ENCODE assay signal across 17 mouse cellular contexts in the genomic region with DNA sequence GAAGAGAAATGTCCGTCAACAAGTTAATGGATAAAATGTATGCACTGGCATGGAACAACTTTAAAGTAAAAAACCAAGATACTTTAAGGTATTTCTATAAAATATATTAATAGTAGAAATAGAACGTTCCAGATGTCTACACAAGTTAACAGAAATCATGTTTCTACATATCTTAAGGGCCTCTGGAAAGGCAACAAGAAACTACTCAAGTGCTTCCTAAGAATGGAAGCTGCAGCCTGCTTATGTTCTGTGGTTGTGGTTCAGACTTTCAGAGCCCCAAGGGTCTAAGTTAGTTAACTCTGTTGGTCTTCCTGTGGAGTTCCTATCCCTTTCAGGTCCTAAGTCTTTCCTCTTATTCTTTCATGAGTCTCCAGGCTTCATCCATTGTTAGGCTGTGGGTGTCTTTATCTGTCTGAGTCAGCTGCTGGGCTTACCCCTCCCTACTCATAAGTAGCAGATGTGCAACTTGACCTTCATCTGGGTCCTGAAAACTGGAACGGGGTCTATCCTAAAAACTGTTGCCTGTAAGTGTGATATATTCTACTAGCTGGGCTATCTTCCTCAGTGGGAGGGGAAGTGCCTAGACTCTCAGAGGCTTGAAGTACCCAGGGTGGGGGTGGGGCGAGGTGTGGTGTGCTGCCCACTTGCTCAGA.
A peak's percentile ranks its signal among the peaks of the same experiment; 100 is the strongest.
DNase-seq lines count a peak whose midpoint lies in the region; ATAC-seq and TF ChIP-seq lines count a peak whose summit lies in the region.
"Had no signal": no experiment of that assay in that cellular context is flagged by ENCODE, and none has a peak within 500 bp of the region (broad histone marks: within the 10 kb centered on the region; RNA-seq: fewer than 3 reads in every experiment).

No protein-coding gene starts in this region.

- peak overlapping the region; percentile 88 for H3K4me3 ChIP-seq in megakaryocyte, embryonic 14.5 days (replicated peaks)
- H3K4me3 ChIP-seq in layer of hippocampus, adult 2 months, result no peak overlapping the region
- H3K4me3 ChIP-seq: hindbrain, embryonic 13.5 days; left cerebral cortex, adult 2 months; limb, embryonic 13.5 days; neural tube, embryonic 12.5 days had no signal

- H3K27me3 ChIP-seq in megakaryocyte, embryonic 14.5 days (replicated peaks), result no peaks in the 10 kb centered on the region
- H3K27me3 ChIP-seq: hindbrain, embryonic 13.5 days; limb, embryonic 13.5 days; neural tube, embryonic 12.5 days had no signal

- peaks cover 43% of the 10 kb centered on the region for H3K4me1 ChIP-seq in megakaryocyte, embryonic 14.5 days
- H3K4me1 ChIP-seq: limb, embryonic 13.5 days; neural tube, embryonic 12.5 days had no signal

- H3K36me3 ChIP-seq in megakaryocyte, embryonic 14.5 days (replicated peaks; ENCODE audit: low read length), result peaks cover 5% of the 10 kb centered on the region
- H3K36me3 ChIP-seq: hindbrain, embryonic 13.5 days; neural tube, embryonic 12.5 days had no signal

- no peak overlapping the region for H3K27ac ChIP-seq in layer of hippocampus, adult 2 months
- H3K27ac ChIP-seq: hindbrain, embryonic 13.5 days; left cerebral cortex, adult 2 months; limb, embryonic 13.5 days; neural tube, embryonic 12.5 days had no signal

- no peaks in the 10 kb centered on the region for H3K9me3 ChIP-seq in megakaryocyte, embryonic 14.5 days
- H3K9me3 ChIP-seq: hindbrain, embryonic 13.5 days; limb, embryonic 13.5 days; neural tube, embryonic 12.5 days had no signal

- no peak for TF ChIP-seq CTCF in layer of hippocampus, adult 2 months (conservative IDR thresholded peaks at IDR 0.05)

- DNase-seq in ES-CJ7 (ENCODE audit: low read depth, low spot score), result peak; percentile 40
- peak; percentile 34 for DNase-seq in R1 (ENCODE audit: low read depth, low spot score)
- no peak for DNase-seq in layer of hippocampus, adult 2 months (ENCODE audit: low spot score in 2 of 2)
- DNase-seq in neural tube, embryonic 10.5 days (ENCODE audit: extremely low spot score, low spot score), result no peak
- no peak for DNase-seq in urinary bladder, postnatal 36 days (ENCODE audit: low spot score in 2 of 2)
- DNase-seq: adrenal gland, postnatal 25 days; cerebellum, adult 18-20 months; kidney, adult 8-10 months; lung, postnatal 14 days; midbrain, embryonic 14.5 days; spleen, adult 18-20 months had no signal

- peak; percentile 72 for ATAC-seq in erythroid progenitor cell, adult 5-6 weeks (replicated peaks; ENCODE audit: low FRiP score, poor library complexity, severe bottlenecking)

Comparison
In these comparisons a context has a peak if more than half of its experiments do, and no peak if none do; other contexts are left out.
1. DNase-seq: peak in ES-CJ7 (single experiment) and R1 (single experiment); none in layer of hippocampus, adult 2 months (0 of 2), neural tube, embryonic 10.5 days (single experiment) and urinary bladder, postnatal 36 days (0 of 2).